Mouse (Mus musculus): ENCODE results near the gene Gm4922.

Gene Gm4922

GRCm38 (mm10) chr10:18786693-18787092 is at the start of gene Gm4922:
TSS of gene Gm4922 (minus strand) at chr10:18786793.
- no peak for DNase-seq (ENCODE audit: low spot score)

- DNase-seq (ENCODE audit: low spot score), result peak; percentile 43
These were observed 49.3 kb upstream of the Gm4922 start for GRCm38 (mm10) chr10:18835684-18836479.

GRCm38 (mm10) chr10:18834389-18834788 is 47.8 kb upstream of the Gm4922 start:
- no peak for DNase-seq (ENCODE audit: low spot score)

GRCm38 (mm10) chr10:18831823-18832222 is 45.2 kb upstream of the Gm4922 start:
- DNase-seq (ENCODE audit: low spot score), result no peak

- DNase-seq (ENCODE audit: low spot score), result no peak
These were observed 43.8 kb upstream of the Gm4922 start for GRCm38 (mm10) chr10:18830359-18830758.

GRCm38 (mm10) chr10:18827936-18828335 is 41.3 kb upstream of the Gm4922 start:
- DNase-seq (ENCODE audit: low spot score), result no peak

- DNase-seq (ENCODE audit: low spot score), result no peak
These were observed 39.5 kb upstream of the Gm4922 start for GRCm38 (mm10) chr10:18826107-18826506.

GRCm38 (mm10) chr10:18825143-18825542 is 38.5 kb upstream of the Gm4922 start:
- no peak for DNase-seq (ENCODE audit: low spot score)

- peak; percentile 31 for DNase-seq (ENCODE audit: low spot score)
These were observed 30.0 kb upstream of the Gm4922 start for GRCm38 (mm10) chr10:18816560-18816959.

GRCm38 (mm10) chr10:18811751-18812150 is 25.2 kb upstream of the Gm4922 start:
- no peak for DNase-seq (ENCODE audit: low spot score)

- no peak for DNase-seq (ENCODE audit: low spot score)
These were observed 3.5 kb upstream of the Gm4922 start for GRCm38 (mm10) chr10:18790063-18790462.

GRCm38 (mm10) chr10:18788601-18789000 is 2.0 kb upstream of the Gm4922 start:
- DNase-seq (ENCODE audit: low spot score), result no peak

GRCm38 (mm10) chr10:18777546-18777945 is 9.0 kb downstream of the Gm4922 start:
- no peak for DNase-seq (ENCODE audit: low spot score)

GRCm38 (mm10) chr10:18772537-18773179 is 13.9 kb downstream of the Gm4922 start:
- no peak for DNase-seq (ENCODE audit: low spot score)

GRCm38 (mm10) chr10:18769909-18770308 is 16.7 kb downstream of the Gm4922 start:
- DNase-seq (ENCODE audit: low spot score), result no peak

GRCm38 (mm10) chr10:18760241-18760640 is 26.4 kb downstream of the Gm4922 start:
- DNase-seq (ENCODE audit: low spot score), result peak; percentile 3

GRCm38 (mm10) chr10:18750057-18750456 is 36.5 kb downstream of the Gm4922 start:
- DNase-seq (ENCODE audit: low spot score), result no peak

- no peak for DNase-seq (ENCODE audit: low spot score)
These were observed 43.1 kb downstream of the Gm4922 start, which contains the start of gene Arfgef3 for GRCm38 (mm10) chr10:18743286-18744142. TSS of gene Arfgef3 (minus strand) at chr10:18743949.

- no peak for DNase-seq (ENCODE audit: low spot score)
These were observed 44.5 kb downstream of the Gm4922 start for GRCm38 (mm10) chr10:18742086-18742485.

- DNase-seq (ENCODE audit: low spot score), result no peak
These were observed 45.6 kb downstream of the Gm4922 start for GRCm38 (mm10) chr10:18741024-18741423.
